Mouse (Mus musculus) embryo, embryonic 9.5 days (tissue): ENCODE measurements around the gene B3gnt6.

Source experiments
- DNase-seq: peaks from one replicate; pipeline ENCODE4 v3.0.0-alpha.2; 2017; ENCODE audit errors: extremely low spot score

The B3gnt6 gene

GRCm38 (mm10) chr7:98149802-98150201 lies 49.5 kb downstream of the B3gnt6 start:
- no peak for DNase-seq

- no peak for DNase-seq
Measured at GRCm38 (mm10) chr7:98148721-98149407, 50.4 kb downstream of the B3gnt6 start.

- DNase-seq = no peak
Measured at GRCm38 (mm10) chr7:98147766-98148165, 51.5 kb downstream of the B3gnt6 start.

GRCm38 (mm10) chr7:98146447-98146845 lies 52.8 kb downstream of the B3gnt6 start:
- DNase-seq = no peak

GRCm38 (mm10) chr7:98145842-98146446 lies 53.3 kb downstream of the B3gnt6 start:
- DNase-seq = no peak

DNA sequence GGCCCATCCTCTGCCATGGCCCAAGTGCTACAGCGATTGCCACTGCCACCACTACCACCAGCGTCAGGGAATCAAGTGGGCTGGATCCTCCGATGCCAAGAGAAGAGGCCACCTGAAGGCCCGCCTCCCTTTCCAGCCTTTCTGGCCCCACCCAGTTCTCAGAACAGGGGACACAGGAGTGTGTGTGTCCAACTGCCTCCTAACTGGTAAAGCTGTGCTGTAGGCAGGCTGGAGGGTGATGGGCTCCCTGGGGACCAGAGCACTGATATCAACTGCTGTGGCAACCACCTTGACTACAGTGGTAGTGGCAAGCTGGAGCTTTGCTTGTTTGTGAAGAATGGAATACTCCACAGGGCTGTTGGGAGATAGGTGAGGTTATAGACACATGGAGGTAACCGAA lies 53.9 kb downstream of the B3gnt6 start, which contains the start of gene Omp:
Omp (minus strand) TSS at position 101 of the 400 bp plus-strand sequence.
- DNase-seq = no peak

DNA sequence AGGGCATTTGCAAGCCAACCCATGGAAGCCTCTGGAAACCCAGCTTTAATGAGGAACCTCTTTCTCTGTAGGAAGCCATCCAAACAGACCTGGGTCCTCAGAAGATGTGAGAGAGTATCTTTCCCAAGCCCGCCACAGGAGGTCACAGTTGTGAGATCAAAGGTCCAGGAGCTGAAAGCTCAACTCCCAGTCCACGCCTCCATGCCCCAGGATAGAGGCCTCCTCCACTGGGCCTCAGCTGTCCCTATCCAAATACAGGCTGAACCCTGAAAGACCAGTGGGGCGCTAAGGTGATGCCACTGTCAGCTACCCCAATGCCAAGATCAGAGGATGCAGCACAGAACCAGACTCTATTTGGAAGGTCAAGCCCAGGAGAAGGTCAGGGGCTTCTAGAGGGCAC lies 56.6 kb downstream of the B3gnt6 start:
- DNase-seq = no peak
